Mouse (Mus musculus) lung, adult 2 months (tissue): ENCODE measurements around the gene 4930519G04Rik.
"Not testable (repeated sequence)": the region's sequence is repeated elsewhere in the genome, so short reads cannot be mapped to it uniquely, and the experiment has no call there.

Experiments
- CTCF ChIP-seq: fragments of 200-500 bp; IDR thresholded peaks from 2 replicates; pipeline ENCODE4 v1.5.1; 2011; ENCODE audit warnings: mild to moderate bottlenecking, low read length, control low read depth; ENCODE audit not compliant: insufficient read depth
- POLR2A ChIP-seq: fragments of 200-500 bp; IDR thresholded peaks from 2 replicates; pipeline ENCODE4 v1.6.1; 2011; ENCODE audit warnings: low read depth, mild to moderate bottlenecking, control low read depth, low read length, borderline replicate concordance; ENCODE audit errors: extremely low read depth

DNA sequence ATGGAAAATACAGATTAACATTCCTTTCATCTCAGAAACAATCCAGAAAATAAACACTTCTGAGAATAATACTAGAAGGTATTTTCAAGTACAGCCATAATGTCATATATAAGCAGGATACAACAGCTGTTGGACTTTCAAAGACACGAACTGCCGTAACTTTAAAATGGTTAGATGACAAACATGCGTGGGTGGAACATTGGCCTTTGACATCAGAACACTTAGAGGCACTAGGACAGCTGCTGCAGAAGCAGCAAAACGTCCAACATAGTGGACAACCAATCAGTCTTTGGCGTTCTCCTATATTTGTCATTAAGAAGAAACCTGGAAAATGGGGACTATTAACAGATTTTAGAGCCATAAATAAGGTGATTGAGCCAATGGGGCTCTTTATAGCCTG, 13.0 kb upstream of the 4930519G04Rik start:
- not testable (repeated sequence) for TF ChIP-seq POLR2A, CTCF
